Mouse (Mus musculus) MEL-GATA-1-ER (cell line): ENCODE data around the gene D430019H16Rik.

Experiments used
- DNase-seq: peaks from one replicate; pipeline ENCODE4 v3.0.0-alpha.2; 2012; ENCODE audit warnings: low read depth; ENCODE audit errors: extremely low read depth

Gene D430019H16Rik

GRCm38 (mm10) chr12:105537162-105537561 is 83.5 kb downstream of the D430019H16Rik start:
- no peak for DNase-seq

DNA sequence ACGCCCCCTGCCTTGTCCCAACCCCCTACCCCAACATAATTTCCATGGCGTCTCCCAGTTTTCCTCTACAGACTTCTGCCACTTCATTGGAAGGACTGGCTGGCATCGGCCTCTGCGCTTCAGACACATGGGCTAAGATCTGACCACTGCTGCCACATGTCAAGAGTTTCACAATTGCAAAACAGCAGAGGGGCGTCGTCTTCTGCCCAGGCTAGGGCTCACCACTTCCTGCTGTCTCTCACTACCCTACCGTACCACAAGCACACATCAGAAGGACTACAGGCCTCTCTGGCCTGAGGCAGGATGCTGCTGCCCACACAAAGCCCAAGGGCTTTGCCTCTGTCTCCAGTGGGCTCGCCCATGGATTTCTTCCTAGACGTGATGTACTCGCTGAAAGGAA is 86.0 kb downstream of the D430019H16Rik start:
- DNase-seq, result no peak

DNA sequence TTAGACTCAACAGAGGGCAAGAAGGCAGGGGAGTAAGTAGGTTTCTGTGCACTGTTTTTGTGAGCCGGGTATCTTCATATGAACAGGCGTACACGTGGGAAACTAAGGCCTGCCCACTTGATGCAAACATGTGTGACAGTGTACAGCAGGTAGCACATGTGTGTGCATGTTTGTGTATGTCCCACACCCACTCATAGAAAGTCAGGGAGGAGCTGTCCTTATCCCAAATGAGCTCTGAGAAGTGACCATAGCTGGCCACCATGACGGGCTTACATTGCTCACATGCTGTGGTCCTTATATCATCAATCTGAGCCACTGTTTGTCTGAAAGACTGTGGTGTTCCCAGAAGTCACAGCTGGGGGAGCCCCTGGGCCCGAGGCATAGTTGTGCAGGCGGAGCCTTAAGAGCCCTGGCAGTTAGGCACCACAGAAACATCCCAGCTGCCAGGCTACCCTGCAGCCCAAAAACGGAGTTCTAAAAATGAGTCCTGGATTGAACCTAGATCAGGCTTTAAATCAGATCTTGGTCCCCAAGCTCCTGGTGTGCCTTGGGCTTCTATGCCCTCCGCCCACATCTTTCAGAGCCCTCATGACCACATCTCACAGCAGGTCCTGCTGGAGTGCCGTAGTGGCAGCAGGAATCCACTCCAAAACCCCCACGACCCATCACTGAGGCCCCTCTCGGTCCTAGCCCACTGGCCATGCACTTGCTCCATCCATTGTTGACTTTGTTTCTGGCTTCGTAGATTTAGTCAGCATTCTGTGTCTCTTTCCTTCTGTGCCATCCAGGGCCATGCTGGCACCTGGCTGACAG is 88.1 kb downstream of the D430019H16Rik start:
- DNase-seq, result no peak

- no peak for DNase-seq
Measured at GRCm38 (mm10) chr12:105542513-105542912, 88.9 kb downstream of the D430019H16Rik start.
